Mouse (Mus musculus) hindbrain, embryonic 16.5 days (tissue): ENCODE results near the gene Snd1. TPM values are rescaled to one million over a fixed set of nuclear protein-coding genes. Genes with fewer than 3 reads are reported as not detected.

Experiments used
- ATAC-seq: fragments of 200-750 bp; cut with Nextera tagmentation; 2 replicates; pipeline ENCODE4 v1.8.0; 2017; ENCODE audit warnings: moderate TSS enrichment, moderate library complexity
- H3K27ac ChIP-seq: fragments of 300-500 bp; sonication (generic); 2 replicates; pipeline ENCODE4 v1.5.1; 2014; ENCODE audit warnings: low read depth, mild to moderate bottlenecking, control low read depth, low read length, moderate library complexity
- H3K27me3 ChIP-seq: fragments of 300-500 bp; sonication (generic); replicated peaks from 2 replicates; pipeline ENCODE4 v1.6.1; 2014; ENCODE audit warnings: low read length; ENCODE audit not compliant: control insufficient read depth, insufficient read depth
- H3K36me3 ChIP-seq: fragments of 300-500 bp; sonication (generic); 2 replicates; pipeline ENCODE4 v1.6.1; 2014; ENCODE audit warnings: mild to moderate bottlenecking, low read length, moderate library complexity, mixed read lengths; ENCODE audit not compliant: control insufficient read depth, insufficient read depth
- H3K4me1 ChIP-seq: fragments of 300-500 bp; sonication (generic); 2 replicates; pipeline ENCODE4 v1.6.1; 2014; ENCODE audit warnings: low read depth, low read length; ENCODE audit not compliant: control insufficient read depth, insufficient read depth
- H3K4me2 ChIP-seq: fragments of 300-500 bp; sonication (generic); 2 replicates; pipeline ENCODE4 v1.6.1; 2014; ENCODE audit warnings: mild to moderate bottlenecking, low read length, control low read depth, moderate library complexity
- H3K4me3 ChIP-seq: fragments of 300-500 bp; sonication (generic); 2 replicates; pipeline ENCODE4 v1.5.1; 2014; ENCODE audit warnings: mild to moderate bottlenecking, low read length, control low read depth, moderate library complexity
- H3K9ac ChIP-seq: fragments of 300-500 bp; sonication (generic); 2 replicates; pipeline ENCODE4 v1.6.1; 2014; ENCODE audit warnings: low read depth, mild to moderate bottlenecking, control low read depth, low read length, moderate library complexity
- H3K9me3 ChIP-seq: fragments of 300-500 bp; sonication (generic); 2 replicates; pipeline ENCODE4 v1.6.1; 2014; ENCODE audit warnings: mild to moderate bottlenecking, low read length, moderate library complexity; ENCODE audit not compliant: control insufficient read depth
- WGBS: fragments of 180-500 bp; shearing (Covaris S2); extraction: QIAGEN DNeasy Blood & Tissue Kit; methylation state at CpG from one replicate; pipeline ENCODE4 v1.1.7; 2014; 5-methylcytosine and 5-hydroxymethylcytosine counted together
- polyA plus RNA-seq: library from polyadenylated mRNA; unstranded; fragments of >200 nt; fragmentation: Nextera tagmentation; extraction: Ambion mirVana; gene quantifications from 2 replicates; pipeline ENCODE4 v1.2.1, GENCODE M21; 2015

The Snd1 gene
- polyA plus RNA-seq, 1 experiment from 2014 or later: 69.7 TPM

GRCm38 (mm10) chr6:28963178-28963577 is 488.2 kb downstream of the Snd1 start:
- peaks cover 6% of the 10 kb centered on the region for H3K4me1 ChIP-seq
- H3K27ac ChIP-seq: no peak overlapping the region
- H3K9me3 ChIP-seq: no peaks in the 10 kb centered on the region
- no peak overlapping the region for H3K9ac ChIP-seq
- 41% methylated on average over 5 of the region's 5 CpGs for WGBS
- no peak overlapping the region for H3K4me3 ChIP-seq
- no peak overlapping the region for H3K4me2 ChIP-seq
- ATAC-seq: peak; percentile 44; the same call in 1 of the 2 replicates
- H3K36me3 ChIP-seq: no peaks in the 10 kb centered on the region
- H3K27me3 ChIP-seq: no peaks in the 10 kb centered on the region

- H3K9me3 ChIP-seq: no peaks in the 10 kb centered on the region
- no peak overlapping the region for H3K4me2 ChIP-seq
- H3K4me1 ChIP-seq: peaks cover 3% of the 10 kb centered on the region; the same call in 1 of the 2 replicates
- H3K4me3 ChIP-seq: no peak overlapping the region
- no peak overlapping the region for H3K27ac ChIP-seq
- H3K27me3 ChIP-seq: no peaks in the 10 kb centered on the region
- H3K36me3 ChIP-seq: no peaks in the 10 kb centered on the region
- no peak for ATAC-seq
- H3K9ac ChIP-seq: no peak overlapping the region
- WGBS: 53% methylated on average over 8 of the region's 8 CpGs
Observed at GRCm38 (mm10) chr6:28965264-28965663, 490.3 kb downstream of the Snd1 start.

GRCm38 (mm10) chr6:28969615-28970014 is 494.7 kb downstream of the Snd1 start:
- H3K9me3 ChIP-seq: no peaks in the 10 kb centered on the region
- no peak overlapping the region for H3K4me3 ChIP-seq
- H3K9ac ChIP-seq: no peak overlapping the region
- WGBS: 81% methylated on average over 5 of the region's 5 CpGs
- no peak for ATAC-seq
- H3K4me1 ChIP-seq: peaks cover 4% of the 10 kb centered on the region
- no peak overlapping the region for H3K27ac ChIP-seq
- no peak overlapping the region for H3K4me2 ChIP-seq
- H3K36me3 ChIP-seq: no peaks in the 10 kb centered on the region
- no peaks in the 10 kb centered on the region for H3K27me3 ChIP-seq

- H3K27me3 ChIP-seq: no peaks in the 10 kb centered on the region
- 44% methylated on average over 4 of the region's 4 CpGs for WGBS
- H3K9ac ChIP-seq: no peak overlapping the region
- no peaks in the 10 kb centered on the region for H3K9me3 ChIP-seq
- peaks cover 4% of the 10 kb centered on the region for H3K4me1 ChIP-seq
- no peaks in the 10 kb centered on the region for H3K36me3 ChIP-seq
- no peak overlapping the region for H3K4me2 ChIP-seq
- H3K4me3 ChIP-seq: no peak overlapping the region
- no peak overlapping the region for H3K27ac ChIP-seq
- ATAC-seq: no peak
Observed at GRCm38 (mm10) chr6:28970711-28971110, 495.8 kb downstream of the Snd1 start.

- no peaks in the 10 kb centered on the region for H3K9me3 ChIP-seq
- H3K4me1 ChIP-seq: peaks cover 4% of the 10 kb centered on the region
- ATAC-seq: no peak
- H3K9ac ChIP-seq: no peak overlapping the region
- no peak overlapping the region for H3K4me2 ChIP-seq
- no peaks in the 10 kb centered on the region for H3K36me3 ChIP-seq
- whole genome bisulfite sequencing: 76% methylated on average over 3 of the region's 3 CpGs
- no peak overlapping the region for H3K4me3 ChIP-seq
- H3K27ac ChIP-seq: no peak overlapping the region
- H3K27me3 ChIP-seq: no peaks in the 10 kb centered on the region
Observed at GRCm38 (mm10) chr6:28974498-28974897, 499.6 kb downstream of the Snd1 start.

- WGBS: 84% methylated on average over 1 of the region's 1 CpGs
Observed at GRCm38 (mm10) chr6:28975106-28975505, 500.2 kb downstream of the Snd1 start.

GRCm38 (mm10) chr6:28978031-28978430 is 503.1 kb downstream of the Snd1 start:
- Histone ChIP-seq H3K9me3 (no peaks in the 10 kb centered on the region), H3K4me1 (peaks cover 12% of the 10 kb centered on the region), H3K4me2 (no peak overlapping the region), H3K4me3 (no peak overlapping the region), H3K9ac (no peak overlapping the region), H3K27me3 (no peaks in the 10 kb centered on the region), H3K27ac (no peak overlapping the region), H3K36me3 (no peaks in the 10 kb centered on the region)
- WGBS: 49% methylated on average over 5 of the region's 5 CpGs
- ATAC-seq: no peak

More at GRCm38 (mm10) chr6:28975106-28975505, 500.2 kb downstream of the Snd1 start:
- no peak overlapping the region for H3K9ac ChIP-seq
- ATAC-seq: 0 out of 2 replicates have a peak, but pooled peaks have one; percentile 27
- H3K9me3 ChIP-seq: no peaks in the 10 kb centered on the region
- H3K27ac ChIP-seq: 0 out of 2 replicates have a peak overlapping the region, but pooled peaks have one; percentile 5
- no peaks in the 10 kb centered on the region for H3K36me3 ChIP-seq
- H3K27me3 ChIP-seq: no peaks in the 10 kb centered on the region
- no peak overlapping the region for H3K4me2 ChIP-seq
- no peak overlapping the region for H3K4me3 ChIP-seq
- H3K4me1 ChIP-seq: peaks cover 6% of the 10 kb centered on the region

GRCm38 (mm10) chr6:28978881-28979280 is 503.9 kb downstream of the Snd1 start:
- no peak overlapping the region for H3K9ac ChIP-seq

GRCm38 (mm10) chr6:28979586-28979985 is 504.6 kb downstream of the Snd1 start:
- Histone ChIP-seq H3K9me3 (no peaks in the 10 kb centered on the region), H3K4me2 (no peak overlapping the region), H3K9ac (no peak overlapping the region), H3K27ac (no peak overlapping the region), H3K27me3 (no peaks in the 10 kb centered on the region), H3K36me3 (no peaks in the 10 kb centered on the region), H3K4me1 (peaks cover 12% of the 10 kb centered on the region), H3K4me3 (no peak overlapping the region)
- no peak for ATAC-seq
- whole genome bisulfite sequencing: 74% methylated on average over 8 of the region's 8 CpGs

More at GRCm38 (mm10) chr6:28978881-28979280, 503.9 kb downstream of the Snd1 start:
- no peak overlapping the region for H3K4me3 ChIP-seq
- peaks cover 12% of the 10 kb centered on the region for H3K4me1 ChIP-seq
- no peak overlapping the region for H3K4me2 ChIP-seq
- no peak for ATAC-seq
- no peaks in the 10 kb centered on the region for H3K27me3 ChIP-seq
- 84% methylated on average over 3 of the region's 3 CpGs for WGBS
- H3K27ac ChIP-seq: no peak overlapping the region
- H3K9me3 ChIP-seq: no peaks in the 10 kb centered on the region
- no peaks in the 10 kb centered on the region for H3K36me3 ChIP-seq

- H3K36me3 ChIP-seq: no peaks in the 10 kb centered on the region
- peaks cover 12% of the 10 kb centered on the region for H3K4me1 ChIP-seq
- peak; percentile 53 for ATAC-seq
- peak overlapping the region; percentile 58 for H3K4me3 ChIP-seq
- 3% methylated on average over 13 of the region's 14 CpGs for WGBS
- peak overlapping the region; percentile 79 for H3K27ac ChIP-seq
- peak overlapping the region; percentile 84 for H3K9ac ChIP-seq
- H3K27me3 ChIP-seq: no peaks in the 10 kb centered on the region
- H3K9me3 ChIP-seq: no peaks in the 10 kb centered on the region
- H3K4me2 ChIP-seq: peak overlapping the region; percentile 97
Observed at GRCm38 (mm10) chr6:28980219-28980618, 505.3 kb downstream of the Snd1 start.
